Comparison of ENCODE assay signal across 9 mouse cellular contexts in the genomic region with DNA sequence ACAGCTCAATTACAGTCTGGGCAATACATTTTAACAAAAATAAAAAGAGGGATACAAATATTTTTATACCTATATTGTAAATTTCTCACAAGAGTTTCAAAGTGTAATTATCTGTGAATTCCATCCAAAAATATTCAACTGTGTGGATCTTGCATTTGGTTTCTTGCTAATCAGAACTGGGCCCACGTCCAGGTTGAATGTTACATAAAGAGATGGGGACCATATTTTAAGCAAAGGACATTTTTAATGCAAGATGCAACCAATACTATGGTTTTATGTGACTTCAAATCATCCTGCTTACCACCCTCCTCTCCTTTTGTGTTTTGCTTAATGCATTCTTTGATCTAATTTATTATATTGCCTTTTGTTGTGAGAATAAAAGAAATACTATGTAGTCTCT.
"Had no signal": no experiment of that assay in that cellular context is flagged by ENCODE, and none has a peak within 500 bp of the region (broad histone marks: within the 10 kb centered on the region; RNA-seq: fewer than 3 reads in every experiment).

No protein-coding gene starts in this region.

- DNase-seq: kidney, adult 2 months; kidney, postnatal 14 days; lung, embryonic 14.5 days; lung, postnatal 10 days; lung, postnatal 4 days; midbrain, embryonic 14.5 days; retina, postnatal 1 day; thymus, adult 18-20 months; thymus, postnatal 14 days had no signal
